Mouse (Mus musculus) gonadal fat pad, adult 2 months (tissue): Measurements from ENCODE around the gene Frem2. TPM values are rescaled to one million over a fixed set of nuclear protein-coding genes. Genes with fewer than 3 reads are reported as not detected.

Experiments
- DNase-seq: peaks from one replicate; pipeline ENCODE4 v3.0.0-alpha.2; 2012; ENCODE audit warnings: low read depth
- polyA plus RNA-seq: library from polyadenylated mRNA; depleted of rRNA; stranded (reverse); fragments of >200 nt; gene quantifications from 2 replicates; pipeline ENCODE4 v1.2.3, GENCODE M21; 2012

Frem2 gene
- polyA plus RNA-seq, 1 experiment, result 3.0 TPM

DNA sequence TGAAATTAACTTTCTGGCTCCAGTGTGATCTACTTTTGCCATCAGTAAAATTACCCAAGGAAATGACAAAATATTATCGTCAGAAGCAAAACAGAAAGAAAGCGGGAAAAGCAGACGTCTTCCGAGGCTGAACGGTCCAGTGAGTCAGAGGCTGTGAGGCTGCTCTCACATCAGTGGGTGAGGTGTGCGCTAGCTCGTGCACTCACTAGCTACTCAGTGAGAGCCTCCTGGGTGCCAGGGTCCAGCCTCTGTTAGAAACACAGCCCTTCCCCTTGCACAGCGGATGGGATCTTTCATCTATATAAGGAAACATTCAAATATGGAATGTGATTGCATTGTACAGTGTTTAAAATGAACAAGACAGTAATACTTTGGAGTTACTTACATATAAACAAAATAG, 36.8 kb downstream of the Frem2 start:
- DNase-seq, result no peak

DNA sequence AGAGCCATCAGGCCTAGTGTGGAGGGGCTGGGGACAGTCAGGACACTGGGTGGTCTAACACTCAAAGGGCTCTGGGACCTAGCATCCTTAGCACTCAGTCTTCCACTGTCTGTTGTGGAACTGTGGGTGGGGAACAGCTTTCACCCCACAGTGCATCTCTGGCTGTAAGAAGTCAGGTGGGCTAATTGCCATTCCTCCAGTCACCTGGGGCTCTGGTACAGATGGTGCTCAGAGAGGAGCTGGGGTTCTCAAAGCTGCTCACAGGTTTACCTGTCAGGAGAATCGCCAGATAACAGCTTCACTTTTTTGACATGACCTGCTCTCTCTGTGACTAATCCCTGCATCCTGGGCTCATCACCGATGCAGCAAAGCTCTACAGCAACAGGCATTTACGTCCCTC, 46.0 kb downstream of the Frem2 start:
- no peak for DNase-seq

DNA sequence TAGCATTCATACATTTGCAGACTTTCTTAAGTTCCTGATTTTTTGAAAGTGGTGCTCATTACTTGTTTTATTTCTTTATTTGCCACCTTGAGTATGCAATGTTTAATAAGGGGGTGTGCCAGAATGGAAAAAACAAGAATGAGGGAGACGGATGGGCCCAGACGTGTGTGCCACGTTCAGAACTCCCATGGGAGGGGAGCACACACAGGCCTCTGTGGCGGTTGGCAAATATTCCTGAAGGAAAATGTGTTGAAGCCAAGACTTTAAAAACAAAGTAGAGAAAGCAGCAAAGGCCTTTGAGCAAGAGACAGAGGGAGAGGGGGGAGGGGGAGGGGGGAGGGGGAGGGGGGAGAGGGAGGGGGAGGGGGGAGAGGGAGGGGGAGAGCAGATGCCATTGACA, 47.3 kb downstream of the Frem2 start:
- DNase-seq, result no peak

DNA sequence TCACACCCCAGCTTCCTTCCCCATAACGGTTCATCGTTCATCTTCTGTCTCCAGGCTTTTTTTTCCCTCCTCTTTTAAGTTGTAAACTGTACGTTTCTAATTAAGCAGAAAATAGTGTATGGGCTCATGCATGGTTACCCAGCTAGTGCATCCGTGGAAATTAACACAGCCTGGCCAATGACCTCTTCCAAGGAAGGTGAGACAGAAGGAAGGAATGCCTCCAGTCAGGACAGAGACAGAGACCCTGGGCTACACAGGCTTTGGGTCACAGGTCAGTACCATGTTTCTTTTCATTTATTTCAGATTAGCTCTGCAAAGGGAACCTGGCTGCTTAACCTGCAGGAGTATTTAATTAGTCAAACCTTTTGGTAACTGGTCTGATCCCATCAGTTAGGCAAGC, 57.0 kb downstream of the Frem2 start:
- DNase-seq, result no peak

DNA sequence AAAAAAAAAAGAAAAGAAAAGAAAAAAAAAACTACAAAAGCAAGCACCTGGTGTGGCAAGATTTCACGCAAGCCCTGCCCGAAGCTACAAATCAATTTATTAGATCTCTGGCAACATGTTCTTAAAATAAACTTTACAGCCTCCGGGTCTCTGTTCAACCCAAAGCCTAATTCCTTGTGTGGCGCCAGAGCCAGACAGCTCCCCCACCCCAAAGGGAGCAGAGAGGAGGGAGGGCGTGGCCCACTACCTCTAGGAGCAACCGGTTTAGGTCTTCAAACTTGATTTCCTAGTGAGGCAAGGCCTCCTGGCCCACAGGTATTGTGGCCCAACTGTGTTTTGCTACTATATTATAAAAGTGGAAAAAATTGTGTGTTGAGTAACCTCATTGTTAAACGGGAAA, 57.8 kb downstream of the Frem2 start:
- DNase-seq, result peak; percentile 20

DNA sequence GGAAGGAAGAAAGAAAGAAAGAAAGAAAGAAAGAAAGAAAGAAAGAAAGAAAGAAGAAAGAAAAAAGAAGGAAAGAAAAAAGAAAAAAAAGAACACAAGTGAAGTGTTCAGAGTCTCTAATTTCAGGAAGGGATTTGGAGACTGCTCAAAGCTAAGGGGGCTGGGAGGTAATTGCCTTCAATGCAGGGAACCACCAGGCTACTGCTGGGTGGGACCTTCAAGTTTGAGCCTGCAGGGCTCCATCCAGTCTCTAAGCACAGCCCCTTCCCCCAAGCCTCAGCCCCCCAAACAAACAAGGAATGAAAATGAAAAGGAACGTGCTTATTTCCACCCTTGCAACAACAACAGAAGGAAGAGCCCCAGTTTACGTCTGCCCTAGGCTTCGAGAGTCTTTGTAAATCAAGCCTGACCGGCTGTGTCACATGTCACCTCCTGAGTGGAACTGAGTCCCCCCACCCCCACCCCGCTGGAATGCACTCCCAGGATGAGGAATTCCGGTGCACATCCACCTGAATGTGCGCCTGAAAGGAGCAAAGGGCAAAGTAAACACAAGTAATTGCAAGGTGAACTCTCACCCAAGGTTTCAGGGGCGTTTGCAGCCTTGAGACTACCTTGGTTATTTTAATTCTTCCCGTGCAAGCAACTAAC, 58.9 kb downstream of the Frem2 start:
- no peak for DNase-seq

DNA sequence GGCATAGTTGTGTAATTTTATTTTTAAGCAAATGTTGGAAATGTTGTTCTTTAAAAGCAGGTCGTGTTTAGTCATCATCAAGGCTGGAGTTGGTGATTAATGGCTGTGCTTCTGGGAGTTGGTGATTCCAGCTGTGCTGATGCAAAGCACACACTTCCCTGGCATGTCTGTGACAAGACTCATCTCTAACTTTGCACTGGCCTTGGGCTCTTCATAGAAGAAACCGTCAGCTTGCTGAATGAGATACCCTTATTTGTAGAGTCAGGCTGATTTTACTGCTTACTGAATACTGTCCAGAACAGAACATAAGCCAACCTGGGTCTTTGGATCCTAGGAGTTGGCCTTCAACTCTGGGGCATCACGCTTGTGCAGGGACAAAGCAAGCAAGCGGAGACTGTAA, 62.7 kb downstream of the Frem2 start:
- DNase-seq, result no peak

DNA sequence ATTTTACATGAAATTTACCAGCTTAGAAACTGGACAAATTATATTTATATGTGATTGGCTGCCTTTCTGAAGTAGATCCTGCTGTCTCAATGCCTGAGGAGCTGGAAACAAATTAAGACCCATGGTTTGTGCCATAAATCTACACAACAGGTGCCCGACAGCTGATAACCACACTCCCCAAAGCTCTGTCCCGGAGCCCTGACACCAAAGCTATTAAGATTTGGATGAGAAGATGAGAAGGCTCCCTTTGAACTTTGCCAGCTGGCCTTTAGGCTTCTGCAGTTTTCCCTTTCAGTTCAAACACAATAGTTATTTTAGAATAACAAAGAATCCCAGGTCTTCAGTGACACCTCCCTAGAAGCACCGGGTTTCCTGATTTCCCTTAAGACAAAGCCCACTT, 63.4 kb downstream of the Frem2 start:
- DNase-seq, result no peak

DNA sequence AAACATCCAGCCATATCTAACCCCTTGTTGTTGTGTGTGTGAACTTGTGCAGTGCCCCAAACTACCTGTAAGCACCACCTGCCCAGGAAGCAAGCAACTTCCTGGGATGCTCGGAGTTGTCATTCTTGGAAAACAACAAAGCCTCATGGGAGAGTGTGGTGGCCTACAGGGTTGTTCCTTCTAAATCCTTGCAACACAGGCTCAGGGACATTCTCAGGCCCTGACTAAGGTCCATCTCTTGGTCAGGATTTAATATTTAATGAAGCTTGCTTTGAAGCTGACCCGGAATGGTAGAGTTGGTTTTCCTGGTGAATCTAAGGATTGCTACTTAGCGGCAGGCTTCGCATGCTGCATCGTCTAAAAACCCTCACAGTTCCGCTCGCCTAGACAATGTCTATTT, 65.1 kb downstream of the Frem2 start:
- DNase-seq, result no peak

DNA sequence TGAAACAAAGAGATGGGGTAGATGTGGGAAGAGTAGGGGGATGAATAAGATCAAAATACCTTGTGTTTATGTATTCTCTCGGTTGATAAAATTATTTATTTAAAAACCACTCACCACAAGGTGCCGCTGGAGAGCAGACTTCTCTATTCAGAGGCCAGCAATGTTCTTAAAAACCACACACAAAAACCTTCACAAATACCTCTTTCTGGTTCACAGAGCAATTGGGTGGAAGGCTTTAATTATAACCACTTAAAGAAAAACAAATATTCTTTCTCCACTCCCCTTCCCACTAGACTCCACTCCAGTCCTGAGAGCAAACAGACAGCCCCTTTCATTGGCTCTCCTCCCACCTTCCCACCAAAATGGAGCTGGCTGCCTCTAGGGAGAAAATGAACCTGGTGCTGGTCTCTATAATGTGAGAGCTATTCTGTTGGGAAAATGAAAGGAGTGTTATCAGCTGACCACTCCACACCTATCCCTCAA, 67.0 kb downstream of the Frem2 start:
- DNase-seq, result no peak

DNA sequence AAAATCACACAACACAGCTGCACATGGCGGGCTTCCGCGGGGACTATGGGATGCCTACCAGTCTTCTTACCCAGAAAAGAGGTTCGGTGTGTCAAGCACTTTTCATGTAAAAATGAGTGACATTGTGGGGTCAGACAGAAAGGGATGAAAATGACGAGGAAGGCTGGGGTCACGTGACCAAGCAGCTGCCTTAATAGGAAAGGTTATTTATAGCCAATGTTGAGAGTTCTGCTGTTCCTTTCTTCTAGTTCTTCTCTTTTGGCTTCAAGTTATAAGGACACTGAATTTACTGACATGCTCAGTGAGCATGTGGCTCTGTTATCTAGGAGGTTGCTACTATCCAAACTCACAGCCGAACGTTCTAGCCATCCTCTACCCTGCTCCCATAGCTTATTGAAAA, 73.9 kb downstream of the Frem2 start:
- DNase-seq, result no peak

DNA sequence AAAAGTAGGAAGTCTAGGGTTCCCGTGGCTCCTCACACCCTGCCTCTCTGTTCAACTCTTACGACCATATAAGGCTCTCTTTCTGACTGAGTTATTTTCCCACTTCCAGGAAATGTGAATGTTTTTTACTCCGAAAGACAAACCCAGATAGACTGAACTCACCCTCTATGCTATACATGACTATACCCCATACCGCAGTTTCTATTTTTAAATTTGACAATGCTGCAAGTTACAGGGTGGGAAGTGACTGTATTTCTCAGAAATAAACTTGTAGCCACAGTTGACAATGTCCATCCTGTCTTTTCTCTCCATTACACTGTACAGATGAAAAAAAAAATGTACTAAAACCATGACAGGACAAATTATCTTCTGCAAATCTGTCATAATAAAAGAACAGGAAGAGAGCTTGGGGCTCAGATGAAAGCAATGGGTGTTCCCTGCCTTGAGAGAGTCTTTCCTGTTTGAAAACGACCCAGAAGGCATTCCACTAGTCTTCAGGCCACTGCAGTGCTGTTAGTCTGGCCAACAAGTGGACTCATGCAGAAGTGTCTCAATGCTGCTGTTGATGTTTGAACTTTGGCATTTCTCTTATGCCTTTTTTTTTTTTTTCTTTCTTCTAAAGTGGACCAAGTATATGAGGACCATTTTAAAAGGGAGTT, 76.4 kb downstream of the Frem2 start:
- no peak for DNase-seq

DNA sequence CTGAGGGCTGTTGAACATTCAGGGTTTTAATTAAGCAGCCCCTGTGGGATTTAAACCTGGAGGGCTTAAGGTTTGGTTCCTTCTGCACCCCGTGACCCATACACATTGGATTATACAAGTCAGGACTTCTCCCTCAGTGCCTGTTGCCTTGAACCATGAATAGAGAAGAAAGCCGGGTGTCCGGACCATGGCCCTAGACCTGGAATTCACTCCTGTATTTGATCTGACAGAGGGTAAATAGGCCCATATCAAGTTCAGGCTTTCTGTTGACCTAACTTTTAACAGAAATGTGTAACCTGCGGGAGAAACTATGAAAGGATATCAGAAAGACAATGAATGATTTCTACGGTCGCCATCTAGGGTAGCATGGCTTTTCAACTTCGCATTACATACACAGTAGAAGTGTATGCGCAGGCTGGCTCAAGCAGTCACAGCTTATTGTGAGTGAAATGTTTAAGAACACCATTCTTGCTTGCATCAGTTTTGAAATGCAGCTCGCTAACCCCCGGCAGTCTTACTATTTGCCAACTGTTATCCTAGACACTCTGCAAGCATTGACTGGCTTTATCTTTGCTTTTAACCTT, 77.9 kb downstream of the Frem2 start:
- no peak for DNase-seq

DNA sequence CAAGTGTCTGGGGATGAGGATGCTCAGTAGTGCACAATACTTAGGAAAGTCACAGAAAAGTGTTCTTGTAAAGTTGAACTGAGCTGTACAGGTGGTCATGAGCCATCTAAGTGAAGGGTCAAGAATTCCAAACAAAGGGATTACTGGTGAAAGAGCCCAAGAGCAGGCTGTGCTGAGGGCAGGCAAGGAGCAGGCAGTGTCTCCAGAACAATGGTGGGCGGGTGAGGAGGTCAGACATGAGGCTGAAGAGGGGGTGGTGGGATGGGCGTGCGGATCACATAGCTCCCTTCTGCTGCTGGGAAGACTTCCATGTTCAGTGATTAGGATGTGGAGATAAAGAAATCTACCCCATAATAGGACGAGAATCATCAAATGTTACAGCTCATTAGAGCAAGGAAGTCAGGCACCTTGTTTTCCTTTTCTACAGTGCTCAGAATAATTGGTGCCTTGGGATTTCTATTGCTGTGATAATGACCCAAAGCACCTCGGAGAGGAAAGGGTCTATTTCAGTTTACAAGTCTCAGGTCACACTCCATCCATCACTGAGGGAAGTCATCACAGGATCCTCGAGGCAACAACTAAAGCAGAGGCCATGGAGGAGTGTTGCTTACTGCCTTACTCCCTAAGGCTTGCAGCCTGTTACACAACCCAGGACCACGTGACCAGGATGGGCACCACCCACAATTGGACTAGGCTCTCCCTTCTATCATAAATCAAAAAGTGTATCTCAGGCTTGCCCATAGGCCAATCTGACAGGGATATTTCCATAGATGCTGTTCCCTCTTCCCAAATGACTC, 80.6 kb downstream of the Frem2 start:
- DNase-seq, result no peak

DNA sequence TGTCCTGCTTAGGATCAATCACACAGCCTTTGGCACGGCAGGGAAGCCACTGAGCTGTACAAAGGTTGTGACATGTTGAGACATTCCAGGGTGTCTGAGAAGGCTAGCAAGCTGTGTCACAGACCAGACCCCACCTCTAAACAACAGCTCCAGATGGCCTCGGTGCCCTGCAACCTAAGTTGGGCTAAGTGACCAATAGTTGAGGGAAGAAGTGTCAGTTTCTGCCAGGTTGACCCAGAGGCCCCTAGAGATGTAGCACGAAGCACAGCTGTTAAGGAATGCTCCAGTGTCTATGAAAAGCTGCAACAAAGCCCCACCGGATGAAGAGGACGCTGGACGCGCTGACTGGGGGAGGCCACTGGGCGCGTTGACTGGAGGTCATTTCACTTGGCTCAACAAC, 83.0 kb downstream of the Frem2 start:
- no peak for DNase-seq

DNA sequence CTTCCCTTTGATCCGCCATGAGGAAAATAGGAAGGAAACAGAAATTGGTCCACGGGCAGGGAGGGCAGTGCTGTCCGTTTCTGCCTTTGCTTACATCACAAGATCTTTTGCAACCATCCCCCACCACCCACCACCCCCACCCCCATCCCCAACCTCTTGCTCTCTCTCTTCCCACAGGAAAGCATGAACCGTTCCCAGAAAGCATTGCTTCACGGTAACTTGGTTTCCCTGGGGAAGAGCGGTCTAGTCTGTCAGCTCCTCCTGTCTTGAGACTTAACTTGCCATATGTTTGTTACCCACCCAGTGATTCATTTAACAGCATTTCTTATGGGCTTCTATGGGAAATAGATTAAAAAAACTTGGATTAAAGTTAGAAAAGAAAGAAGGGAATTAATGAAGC, 85.5 kb downstream of the Frem2 start:
- no peak for DNase-seq

DNA sequence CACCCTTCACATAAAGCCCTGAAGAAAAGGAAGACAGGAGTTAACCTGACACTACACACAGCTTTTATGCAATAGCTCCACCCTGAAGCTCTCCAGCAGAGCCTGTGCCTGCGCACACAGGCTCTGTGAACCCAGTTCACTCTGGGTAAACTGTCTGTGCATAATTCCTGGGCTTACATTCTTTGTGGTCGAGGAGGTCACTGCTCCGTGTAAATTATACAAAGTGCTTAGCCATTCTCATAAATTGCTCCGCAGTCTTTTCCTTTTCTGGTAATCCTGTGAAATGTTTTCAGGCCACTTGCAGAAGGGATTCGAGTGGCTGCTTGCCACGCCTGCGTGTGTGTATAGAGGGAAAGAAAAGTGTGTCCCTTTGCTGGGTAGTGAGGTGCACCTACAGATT, 92.6 kb downstream of the Frem2 start:
- DNase-seq, result peak; percentile 36

DNA sequence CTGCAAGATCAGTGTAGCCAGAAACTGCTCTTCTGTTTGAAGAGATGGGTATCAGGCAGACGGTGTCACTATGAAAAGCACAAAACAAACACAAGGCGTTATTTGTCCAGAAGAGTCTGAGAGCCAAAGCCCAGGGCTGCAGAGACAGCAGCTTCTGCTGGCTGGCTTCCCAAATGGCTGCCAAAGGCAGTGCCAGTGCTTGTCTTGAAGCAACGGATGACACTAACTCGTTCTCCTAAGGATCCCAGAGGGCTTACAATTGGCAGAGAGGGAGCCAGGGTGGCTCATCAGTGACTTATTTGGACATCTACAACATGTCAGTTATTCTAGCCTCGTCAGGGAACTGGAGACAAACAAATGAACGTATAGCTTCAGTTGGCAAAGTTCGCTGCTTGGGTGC, 93.4 kb downstream of the Frem2 start:
- peak; percentile 65 for DNase-seq

DNA sequence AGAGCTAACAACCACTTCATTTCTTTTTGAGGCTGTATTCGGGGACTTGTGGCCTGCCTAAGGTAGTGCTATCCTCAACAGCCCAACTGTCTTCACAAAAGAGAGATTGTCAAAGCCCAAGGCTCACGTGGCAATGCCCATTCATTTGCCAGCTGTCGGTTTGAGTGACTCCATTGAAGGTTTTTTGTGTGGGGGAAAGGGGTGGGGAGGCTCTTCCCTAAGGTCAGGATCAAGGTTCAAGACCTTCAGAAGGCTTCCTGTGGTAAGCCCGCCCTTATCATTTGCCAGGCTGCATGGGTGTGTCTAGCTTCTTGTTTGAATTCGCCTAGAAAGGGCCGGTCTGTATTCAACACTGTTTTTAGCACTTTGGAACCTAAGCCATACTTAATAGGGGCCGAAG, 95.3 kb downstream of the Frem2 start:
- DNase-seq, result no peak

DNA sequence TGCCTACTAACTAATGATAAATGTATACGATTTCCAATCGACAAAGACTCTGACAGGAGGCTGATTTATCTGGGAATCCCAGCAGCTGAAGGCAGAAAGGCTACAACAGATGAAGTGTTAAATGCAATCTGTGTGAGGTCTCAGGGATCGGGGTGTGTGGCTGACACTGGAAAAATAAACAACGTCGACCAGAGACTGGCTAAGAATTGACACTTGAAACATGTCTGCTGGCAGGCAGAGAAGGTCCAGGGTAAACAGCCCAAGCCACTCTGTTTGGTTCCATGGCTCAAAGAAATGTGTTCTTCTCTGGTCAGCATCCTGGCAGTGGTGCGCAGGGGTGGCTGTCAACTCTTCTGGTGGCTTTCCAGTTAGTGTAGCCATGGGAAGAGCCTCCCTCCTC, 98.1 kb downstream of the Frem2 start:
- no peak for DNase-seq

DNA sequence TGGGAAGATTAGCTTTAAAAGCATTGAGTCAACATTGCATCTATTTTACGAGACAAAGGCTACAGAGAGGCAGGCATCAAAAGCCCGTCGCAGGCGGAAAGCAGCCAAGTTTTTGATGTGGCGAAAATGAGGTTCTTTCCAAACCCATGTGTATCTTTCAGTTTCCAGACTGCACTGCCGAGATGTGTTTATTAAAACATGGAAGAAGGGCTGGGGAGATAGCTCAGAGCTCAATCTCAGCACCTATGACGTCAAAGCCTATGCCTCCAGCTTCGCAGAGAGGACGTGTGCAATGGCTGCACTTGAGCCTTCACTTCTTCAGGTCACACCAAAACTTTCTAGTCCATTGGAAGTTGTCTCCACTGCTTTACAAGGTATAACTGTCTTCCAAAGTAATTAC, 98.9 kb downstream of the Frem2 start:
- DNase-seq, result no peak

DNA sequence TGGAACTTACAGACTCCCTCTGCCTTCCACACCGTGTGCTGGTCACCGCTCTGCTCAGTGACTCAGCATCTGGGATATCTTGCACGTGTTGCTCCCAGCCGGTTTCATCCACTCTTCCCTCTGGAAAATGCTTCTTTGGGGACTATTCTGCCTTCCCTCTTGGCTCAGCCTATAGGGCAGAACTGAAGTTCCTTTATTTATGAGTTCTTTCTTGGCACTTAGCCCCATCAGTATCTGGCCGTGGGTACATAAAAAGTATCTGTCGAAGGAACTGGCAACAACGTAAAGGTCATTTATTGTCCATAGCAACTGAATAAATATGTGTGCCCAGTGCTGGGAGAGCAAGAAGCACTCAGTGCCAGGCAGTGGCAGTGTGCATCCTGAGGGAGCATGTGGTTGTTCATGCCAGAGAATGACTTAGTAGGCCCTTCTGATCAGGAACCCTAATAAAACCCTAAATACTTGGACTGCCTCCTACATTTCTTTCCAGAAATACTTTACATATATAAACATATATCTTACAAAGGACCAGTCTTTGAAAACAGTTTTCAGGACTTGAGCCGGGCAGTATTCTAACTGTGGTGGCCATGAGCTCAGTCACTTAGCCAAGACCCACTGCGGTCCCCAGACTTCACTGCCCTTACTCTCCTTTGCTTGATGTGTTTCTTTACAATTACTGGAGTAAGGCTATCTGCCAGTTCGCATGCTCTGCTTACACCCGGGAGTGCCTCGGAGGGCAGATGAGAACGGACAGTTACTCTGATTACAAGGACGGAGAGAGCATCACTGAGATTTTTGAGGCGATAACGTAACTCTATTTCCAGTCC, 99.6 kb downstream of the Frem2 start:
- DNase-seq, result no peak
